Mouse (Mus musculus): Measurements from ENCODE around the gene Olfr120.
"Not testable (repeated sequence)": the region's sequence is repeated elsewhere in the genome, so short reads cannot be mapped to it uniquely, and the experiment has no call there.

Olfr120 gene

GRCm38 (mm10) chr17:37721508-37721907, at the start of gene Olfr120:
TSS of gene Olfr120 (plus strand) at chr17:37721808.
- DNase-seq: no peak

- DNase-seq: not testable (repeated sequence)
These were observed 25.3 kb upstream of the Olfr120 start, which contains the start of gene Olfr119 for GRCm38 (mm10) chr17:37696264-37696663. TSS of gene Olfr119 (plus strand) at chr17:37696564.

- DNase-seq: no peak
These were observed 16.5 kb downstream of the Olfr120 start for GRCm38 (mm10) chr17:37738070-37738469.

GRCm38 (mm10) chr17:37768307-37768706, 46.7 kb downstream of the Olfr120 start, which contains the start of gene Olfr122:
TSS of gene Olfr122 (plus strand) at chr17:37768607.
- DNase-seq: no peak
